Mouse (Mus musculus) ES-Bruce4 (cell line): ENCODE data around the gene Trp53i13. TPM values are rescaled to one million over a fixed set of nuclear protein-coding genes. Genes with fewer than 3 reads are reported as not detected.

Experiments used
- H3K27ac ChIP-seq: 2 replicates; pipeline ENCODE4 v1.5.1; 2012; ENCODE audit warnings: low read length, inconsistent platforms; ENCODE audit not compliant: insufficient read depth
- H3K27me3 ChIP-seq: 2 replicates; pipeline ENCODE4 v1.6.1; 2012; ENCODE audit warnings: mild to moderate bottlenecking, low read length, inconsistent platforms; ENCODE audit not compliant: control insufficient read depth, poor library complexity, insufficient read depth, severe bottlenecking
- H3K36me3 ChIP-seq: 2 replicates; pipeline ENCODE4 v1.6.1; 2012; ENCODE audit warnings: inconsistent platforms, mild to moderate bottlenecking, low read length, moderate library complexity; ENCODE audit not compliant: control insufficient read depth, poor library complexity, insufficient read depth, severe bottlenecking
- H3K4me1 ChIP-seq: one replicate; pipeline ENCODE4 v1.8.1; 2011; ENCODE audit warnings: low read length; ENCODE audit not compliant: control insufficient read depth, insufficient read depth
- H3K4me3 ChIP-seq: 2 replicates; pipeline ENCODE4 v1.5.1; 2011; ENCODE audit warnings: low read depth, mild to moderate bottlenecking, low read length
- H3K9ac ChIP-seq: 2 replicates; pipeline ENCODE4 v1.6.1; 2012; ENCODE audit warnings: low read depth, mild to moderate bottlenecking, inconsistent platforms; ENCODE audit not compliant: poor library complexity, severe bottlenecking
- H3K9me3 ChIP-seq: replicated peaks from 2 replicates; pipeline ENCODE4 v1.6.1; 2012; ENCODE audit warnings: mild to moderate bottlenecking, low read length, inconsistent platforms; ENCODE audit not compliant: control insufficient read depth, poor library complexity, insufficient read depth, severe bottlenecking
- CTCF ChIP-seq: IDR thresholded peaks from one replicate; pipeline ENCODE4 v1.8.1; 2011; ENCODE audit warnings: low read depth, low read length
- EP300 ChIP-seq: IDR thresholded peaks from 2 replicates; pipeline ENCODE4 v1.6.1; 2011; ENCODE audit warnings: low read depth, low read length; ENCODE audit not compliant: insufficient read depth
- POLR2A ChIP-seq: IDR thresholded peaks from one replicate; pipeline ENCODE4 v1.8.1; 2011; ENCODE audit warnings: low read length; ENCODE audit not compliant: insufficient read depth
- polyA plus RNA-seq: library from polyadenylated mRNA; stranded (reverse); fragments of >200 nt; gene quantifications from 2 replicates; pipeline ENCODE4 v1.2.4, GENCODE M21; 2011; ENCODE audit warnings: low read depth; ENCODE audit not compliant: missing spikeins, insufficient read depth, insufficient read length

Gene Trp53i13
- polyA plus RNA-seq, 1 experiment, result 8.2 TPM

DNA sequence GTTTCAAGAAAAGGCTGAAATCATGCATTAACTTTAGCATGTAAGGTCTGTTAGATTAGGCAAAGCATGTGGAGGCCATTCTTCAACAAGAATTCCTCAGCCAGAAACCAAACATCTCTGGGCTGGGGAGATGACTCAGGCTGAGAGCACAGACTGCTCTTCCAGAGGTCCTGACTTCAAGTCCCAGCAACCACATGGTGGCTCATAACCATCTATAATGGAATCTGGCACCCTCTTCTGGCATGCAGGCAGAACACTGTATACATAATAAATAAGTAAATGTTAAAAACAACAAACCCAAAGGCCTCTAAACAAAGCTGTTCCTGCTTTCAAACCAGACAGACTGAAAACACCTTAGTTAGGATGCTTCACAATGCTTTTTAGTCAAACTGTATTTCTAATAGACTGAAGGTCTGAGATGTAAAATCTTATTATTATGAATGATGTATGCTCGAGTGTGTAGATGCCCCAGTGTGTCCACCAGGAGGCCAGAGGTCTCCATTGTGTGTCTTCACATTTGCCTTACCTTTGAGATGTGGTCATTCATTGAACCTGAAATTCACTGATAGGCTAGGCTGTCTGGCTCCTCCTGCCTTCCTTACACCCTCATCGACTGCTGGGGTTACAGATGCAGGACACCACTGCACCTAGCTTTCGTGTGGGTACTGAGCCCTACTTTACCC is 10.2 kb upstream of the Trp53i13 start:
- no peaks in the 10 kb centered on the region for H3K4me1 ChIP-seq
- no peaks in the 10 kb centered on the region for H3K36me3 ChIP-seq
- H3K4me3 ChIP-seq, result no peak overlapping the region
- no peak overlapping the region for H3K9ac ChIP-seq
- no peaks in the 10 kb centered on the region for H3K9me3 ChIP-seq
- TF ChIP-seq POLR2A (no peak), EP300 (no peak), CTCF (no peak)
- no peak overlapping the region for H3K27ac ChIP-seq
- no peaks in the 10 kb centered on the region for H3K27me3 ChIP-seq

DNA sequence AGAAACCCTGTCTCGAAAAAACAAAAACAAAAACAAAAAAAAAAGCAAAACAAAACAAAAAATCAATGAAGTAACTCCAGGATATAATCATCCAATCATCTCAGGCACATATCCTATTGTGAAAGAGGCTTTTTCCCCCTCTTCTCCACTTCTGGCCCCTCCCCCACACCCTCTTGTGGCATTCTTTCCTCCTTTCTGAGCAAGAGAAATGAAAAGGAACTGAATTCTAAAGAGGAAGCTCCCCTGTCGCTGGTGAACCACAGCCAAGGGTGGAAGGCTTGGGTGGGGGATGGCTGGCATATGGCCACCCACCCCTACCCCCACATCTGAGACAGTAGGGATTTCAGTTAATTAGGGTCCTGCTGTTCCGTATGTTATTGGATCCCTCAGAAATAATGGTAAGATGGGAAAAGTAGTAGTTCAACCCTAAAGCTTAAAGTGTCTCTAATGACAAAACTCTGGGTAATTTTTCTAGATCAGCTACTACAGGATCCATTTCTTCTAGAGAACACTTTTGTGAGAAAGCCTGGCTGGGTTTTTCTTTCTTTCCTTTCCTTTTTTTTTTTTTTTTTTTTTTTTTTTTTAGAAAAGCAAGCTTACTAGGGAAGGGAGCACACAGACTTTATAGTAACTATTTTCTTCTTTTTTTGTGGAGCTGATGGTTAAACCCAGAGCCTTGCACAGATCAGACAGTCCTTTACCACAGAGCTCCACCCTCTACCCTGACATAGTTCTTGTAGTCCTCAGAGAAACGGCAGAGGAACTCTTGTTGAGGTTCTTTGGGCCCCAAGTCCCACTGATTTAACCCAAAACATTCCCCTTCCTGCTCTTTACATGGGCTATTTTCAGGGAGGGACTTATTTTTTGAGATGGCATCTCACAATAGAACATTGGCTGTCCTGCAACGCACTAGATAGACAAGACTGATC is 5.1 kb upstream of the Trp53i13 start:
- H3K27ac ChIP-seq, result no peak overlapping the region
- H3K9me3 ChIP-seq, result no peaks in the 10 kb centered on the region
- TF ChIP-seq CTCF (no peak), EP300 (no peak), POLR2A (no peak)
- H3K36me3 ChIP-seq, result no peaks in the 10 kb centered on the region
- no peaks in the 10 kb centered on the region for H3K27me3 ChIP-seq
- H3K4me3 ChIP-seq, result no peak overlapping the region
- no peaks in the 10 kb centered on the region for H3K4me1 ChIP-seq
- H3K9ac ChIP-seq, result no peak overlapping the region

DNA sequence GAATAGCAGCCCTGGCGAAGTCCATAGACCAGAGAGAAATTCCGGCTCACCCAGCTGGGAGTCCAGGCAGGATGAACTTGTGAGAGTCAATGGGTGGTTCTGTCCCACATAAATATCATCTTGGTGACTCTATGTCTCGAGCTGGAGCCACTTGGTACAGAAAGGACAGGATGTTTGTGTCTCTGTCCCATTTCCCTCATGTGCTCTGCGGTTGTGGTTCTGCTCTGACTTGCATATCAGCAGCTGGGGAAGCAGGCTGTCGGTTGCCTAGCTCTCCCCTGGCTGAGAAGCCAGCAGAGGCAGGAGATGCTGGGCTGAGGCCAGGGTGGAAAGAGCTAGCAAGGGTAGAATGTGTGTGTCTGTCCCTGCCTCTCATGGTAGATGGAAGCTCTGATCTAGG is 3.3 kb upstream of the Trp53i13 start, which contains the start of gene Gm10392:
Gene Gm10392 (minus strand): TSS at position 156 of the 400 bp plus-strand sequence.
- Histone ChIP-seq H3K27ac (no peak within 1 kb of the TSS), H3K4me3 (no peak within 1 kb of the TSS), H3K9me3 (no peaks in the 10 kb centered on the region), H3K27me3 (peaks cover 3% of the 10 kb centered on the region; the same call in 1 of the 2 replicates), H3K36me3 (no peaks in the 10 kb centered on the region), H3K9ac (no peak within 1 kb of the TSS), H3K4me1 (no peaks in the 10 kb centered on the region)
- no peak for TF ChIP-seq EP300
- TF ChIP-seq POLR2A, result no peak
- no peak for TF ChIP-seq CTCF

DNA sequence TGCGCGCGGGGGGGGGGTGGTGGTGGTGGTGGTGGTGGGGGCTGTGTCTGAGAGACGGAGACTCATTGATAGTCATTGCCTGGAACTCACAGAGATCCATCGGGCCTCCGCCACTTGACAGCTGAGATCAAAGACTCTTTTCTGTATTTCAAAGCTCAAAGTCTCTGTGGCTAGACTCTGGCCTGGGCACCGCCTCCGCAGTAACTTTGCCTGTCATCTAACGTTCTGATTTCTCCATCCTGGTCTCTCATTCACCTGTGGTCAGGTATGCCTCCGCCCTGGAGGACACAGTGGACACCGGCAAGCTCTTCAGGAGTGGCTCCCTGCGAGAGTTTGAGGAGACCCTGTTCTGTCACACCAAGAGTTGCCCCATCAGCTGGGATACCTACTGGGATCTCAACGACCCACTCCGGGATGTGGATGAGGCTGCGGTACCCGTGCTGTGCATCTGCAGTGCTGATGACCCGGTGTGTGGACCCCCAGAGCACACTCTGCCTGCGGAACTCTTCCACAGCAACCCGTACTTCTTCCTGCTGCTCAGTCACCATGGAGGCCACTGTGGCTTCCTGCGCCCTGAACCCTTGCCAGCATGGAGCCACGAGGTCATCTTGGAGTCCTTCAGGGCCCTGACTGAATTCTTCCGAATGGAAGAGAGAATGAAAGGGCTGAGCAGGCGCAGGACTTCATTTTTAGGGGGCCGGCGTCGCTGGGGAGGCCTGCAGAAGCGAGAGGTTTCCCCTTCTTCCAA is 2.4 kb upstream of the Trp53i13 start:
- Histone ChIP-seq H3K9me3 (no peaks in the 10 kb centered on the region), H3K27me3 (peaks cover 3% of the 10 kb centered on the region; the same call in 1 of the 2 replicates), H3K9ac (no peak overlapping the region), H3K27ac (no peak overlapping the region), H3K4me1 (peaks cover 2% of the 10 kb centered on the region), H3K4me3 (no peak overlapping the region), H3K36me3 (no peaks in the 10 kb centered on the region)
- TF ChIP-seq CTCF (no peak), EP300 (no peak), POLR2A (no peak)

DNA sequence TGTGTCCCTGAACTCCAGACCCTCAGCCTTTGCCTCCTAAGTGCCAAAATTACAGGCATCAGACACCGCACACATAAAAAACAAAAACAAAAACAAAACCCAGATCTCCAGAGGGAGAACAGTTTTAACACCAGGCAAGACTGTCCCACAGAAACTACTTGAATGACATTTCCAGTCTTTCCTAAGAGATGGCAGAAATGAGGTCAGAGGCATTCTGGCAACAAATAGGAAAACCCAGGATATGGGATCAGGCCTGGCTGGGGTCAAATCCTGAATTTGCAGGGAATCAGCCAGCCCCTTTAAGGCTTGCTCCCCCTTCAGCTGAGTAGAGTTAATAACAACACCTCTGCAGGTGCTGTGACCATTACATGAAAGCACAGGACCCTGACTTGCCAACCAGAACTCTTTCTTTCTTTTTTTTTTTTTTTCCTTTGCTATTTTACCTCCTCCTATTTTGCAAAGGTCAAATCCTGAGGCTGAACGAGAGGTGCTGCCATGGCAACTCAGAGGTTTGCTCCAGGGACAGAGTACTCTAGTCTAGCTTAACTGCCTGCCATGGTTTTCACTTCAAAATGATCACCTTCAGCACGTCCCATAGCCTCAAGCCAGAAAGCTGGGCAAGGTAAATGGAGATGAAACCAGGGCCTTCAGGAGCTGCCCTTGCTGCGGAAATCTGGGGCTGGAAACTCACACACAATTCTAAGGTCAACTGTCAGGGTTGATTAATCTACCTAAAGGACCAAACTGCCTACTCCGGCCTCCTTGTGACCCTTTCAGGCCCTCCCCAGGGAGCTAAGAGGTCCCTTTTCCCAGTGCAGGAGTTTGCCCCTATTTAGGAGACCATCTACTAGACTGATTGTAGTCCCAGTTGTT is 1.0 kb upstream of the Trp53i13 start:
- no peak overlapping the region for H3K4me3 ChIP-seq

More for the DNA sequence above, 1.0 kb upstream of the Trp53i13 start:
- no peaks in the 10 kb centered on the region for H3K36me3 ChIP-seq
- TF ChIP-seq EP300 (no peak), POLR2A (no peak), CTCF (no peak)
- H3K4me1 ChIP-seq, result peaks cover 2% of the 10 kb centered on the region
- H3K27ac ChIP-seq, result no peak overlapping the region
- H3K27me3 ChIP-seq, result peaks cover 3% of the 10 kb centered on the region; the same call in 1 of the 2 replicates
- H3K9me3 ChIP-seq, result no peaks in the 10 kb centered on the region
- H3K9ac ChIP-seq, result no peak overlapping the region
